Mouse (Mus musculus) testis, postnatal 14 days (tissue): ENCODE measurements around the gene Hoxa7.

Source experiments
- DNase-seq: peaks from one replicate; pipeline ENCODE4 v3.0.0; 2021; ENCODE audit warnings: low spot score

The Hoxa7 gene

DNA sequence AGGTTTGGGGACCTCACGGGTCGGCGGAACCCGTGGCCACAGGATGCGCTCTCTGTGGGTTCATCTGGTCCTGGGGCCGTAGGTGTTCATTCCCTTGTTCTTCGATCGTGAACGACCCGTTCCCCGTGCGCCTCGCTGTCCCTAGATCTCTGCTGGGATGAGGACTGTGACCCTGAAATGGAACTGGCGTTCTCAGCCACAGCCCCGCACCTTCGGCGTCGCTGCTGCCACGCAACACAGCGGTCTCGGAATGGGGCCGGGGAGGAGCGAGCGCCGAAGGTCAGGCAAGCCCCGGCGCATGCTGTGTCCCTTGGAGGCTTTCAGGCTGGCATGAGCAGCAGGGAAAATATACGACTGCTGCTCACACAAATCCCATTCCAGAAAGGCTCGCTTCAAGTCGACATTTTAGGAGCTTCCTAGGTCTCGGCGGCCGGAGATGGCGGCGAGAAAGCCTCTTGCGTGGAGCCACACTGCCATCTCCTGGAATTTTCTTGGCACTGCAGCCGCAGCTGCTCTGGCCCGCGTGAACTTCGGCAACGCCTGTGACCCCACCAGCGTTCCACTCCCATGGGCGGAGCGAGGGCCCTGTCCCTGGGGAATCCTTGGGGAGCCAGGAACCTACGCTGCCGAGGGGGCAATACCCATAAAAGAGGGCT lies at the start of gene Hoxa7:
Hoxa7 (minus strand) TSS at position 518 of the 656 bp plus-strand sequence.
- DNase-seq, result peak; percentile 82

DNA sequence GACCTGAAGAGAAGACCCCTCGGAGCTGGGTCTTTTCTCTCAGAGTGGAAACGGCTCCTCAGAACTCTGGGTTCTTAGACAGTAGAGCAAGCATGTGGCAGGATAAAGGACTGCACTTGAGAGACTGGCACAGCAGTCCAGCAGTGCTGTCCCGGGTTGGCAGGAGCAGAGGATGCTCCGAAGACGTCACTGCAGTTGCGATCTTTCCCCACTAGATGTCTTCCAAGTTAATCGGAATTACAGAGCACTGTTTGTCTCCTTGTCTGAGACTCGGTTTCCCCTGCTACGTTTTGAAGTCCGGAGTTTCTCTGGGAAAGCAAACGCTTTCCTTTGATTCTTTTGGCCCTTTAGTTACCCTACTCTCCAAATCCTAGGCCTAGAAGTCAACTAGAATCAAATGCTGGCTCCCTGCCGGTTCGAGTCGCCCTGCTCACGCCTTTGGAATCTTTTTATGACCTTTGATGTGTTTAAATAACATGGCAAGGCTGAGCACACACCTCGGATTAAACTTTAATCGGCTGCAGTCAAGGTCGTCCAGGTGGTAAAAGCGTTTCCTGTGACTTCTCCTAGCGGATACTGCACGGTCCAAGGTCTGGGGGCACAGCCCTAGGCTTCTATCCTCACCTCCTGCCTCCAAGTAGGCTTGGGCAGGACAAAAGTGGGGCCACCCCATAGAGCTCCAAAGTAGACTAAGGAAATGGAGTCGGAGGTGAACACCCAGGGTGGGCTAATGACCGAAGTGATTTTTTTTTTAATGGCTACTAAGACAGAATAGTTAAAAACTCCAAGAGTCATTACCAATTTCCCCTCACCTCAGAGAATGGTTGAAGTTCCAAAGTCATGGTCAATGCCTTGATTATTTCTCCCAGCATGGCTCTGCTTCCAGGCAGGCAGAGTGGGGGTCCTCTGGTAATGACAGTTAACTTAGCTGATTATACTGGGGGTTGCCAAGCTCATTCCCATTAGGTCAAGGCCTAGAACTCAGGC lies 49.1 kb upstream of the Hoxa7 start:
- no peak for DNase-seq

DNA sequence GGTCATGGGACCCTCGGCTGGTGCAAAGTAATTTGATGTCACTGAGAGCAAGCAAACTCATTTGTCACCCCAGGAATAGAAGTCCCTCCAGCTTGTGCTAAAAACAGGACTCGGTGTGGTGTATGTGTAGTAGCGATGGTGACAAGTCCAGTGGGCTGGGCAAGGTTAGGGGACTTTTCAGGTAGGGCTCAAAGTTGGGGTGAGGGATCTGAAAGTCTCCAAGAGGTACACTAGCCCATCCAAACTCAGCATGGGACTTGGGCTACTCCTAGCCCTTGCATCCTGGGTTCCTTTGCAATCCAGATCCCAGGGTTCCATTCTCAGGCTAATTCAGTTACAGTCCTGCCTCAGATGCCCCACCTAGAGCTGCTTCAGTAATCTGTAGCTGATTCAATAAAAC lies 47.1 kb upstream of the Hoxa7 start:
- DNase-seq, result no peak

DNA sequence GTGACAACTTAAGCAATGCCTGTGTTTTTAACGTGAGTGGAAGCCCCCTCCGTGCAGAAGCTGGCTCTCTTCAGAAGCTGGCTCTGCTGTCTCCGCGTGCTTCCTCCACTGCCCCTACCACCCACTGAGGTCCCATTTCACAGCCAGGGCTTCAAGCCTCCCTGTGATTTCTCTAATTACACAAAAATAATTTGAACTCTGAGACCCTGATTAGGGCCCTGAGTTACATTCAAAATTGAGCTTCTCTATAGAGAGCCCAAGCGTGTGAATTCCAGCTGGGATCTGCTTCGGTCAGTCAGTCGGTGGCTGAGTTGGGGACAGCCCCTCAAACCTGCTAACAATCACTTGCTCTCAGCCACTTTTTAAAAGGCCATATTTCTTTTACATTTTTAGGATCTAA lies 46.7 kb upstream of the Hoxa7 start:
- no peak for DNase-seq

DNA sequence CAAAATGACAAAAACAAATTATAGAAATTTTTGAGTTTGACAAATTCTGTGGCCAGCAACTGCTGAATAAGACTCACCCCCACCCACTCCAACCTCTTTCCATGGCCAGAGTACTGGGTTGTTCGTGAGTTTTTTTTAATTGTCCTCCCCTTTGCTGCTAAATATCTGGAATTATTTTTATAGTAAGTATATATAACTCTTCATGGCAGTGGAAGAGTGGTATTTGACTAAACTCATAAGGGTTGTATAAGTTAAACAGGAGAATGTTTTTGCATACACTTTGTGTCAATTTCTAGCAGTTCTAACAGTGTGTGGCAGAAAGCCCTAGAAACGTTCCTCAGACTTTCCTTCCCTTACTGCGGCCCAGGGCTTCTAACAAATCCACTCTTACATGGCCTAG lies 46.0 kb upstream of the Hoxa7 start:
- no peak for DNase-seq

DNA sequence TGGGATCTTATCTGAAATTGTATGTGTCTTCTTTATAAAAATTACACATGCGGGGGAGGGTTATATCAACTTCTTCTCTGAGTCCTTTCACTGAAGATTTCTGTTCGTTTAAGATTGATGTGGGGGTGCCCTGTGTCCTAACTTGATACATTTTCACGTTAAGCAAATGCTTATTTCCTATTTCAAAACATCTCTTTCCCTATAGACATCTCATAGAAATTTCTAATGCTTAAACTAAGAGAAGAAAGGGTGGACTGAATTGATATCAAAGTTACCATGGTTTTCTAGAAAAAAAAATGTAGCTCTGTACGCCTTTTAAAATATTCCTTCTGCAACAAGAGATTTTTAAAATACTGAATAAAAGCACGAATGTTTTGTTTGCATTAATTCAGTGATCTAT lies 45.6 kb upstream of the Hoxa7 start:
- no peak for DNase-seq

DNA sequence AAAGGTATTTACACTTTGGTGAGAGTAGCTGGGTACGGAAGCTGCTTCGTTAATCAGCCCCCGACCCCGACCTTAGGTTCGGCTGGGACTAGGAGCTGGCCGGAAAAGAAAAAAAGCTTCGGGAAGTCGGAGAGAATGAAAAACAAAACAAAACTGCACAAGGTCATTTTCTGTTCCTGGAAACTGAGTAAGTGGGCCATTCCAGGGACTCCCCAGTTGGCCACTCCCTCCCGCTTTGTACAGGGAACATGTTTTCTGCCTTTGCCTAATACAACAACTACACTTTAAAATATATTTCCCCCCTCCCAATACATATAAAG lies 45.0 kb upstream of the Hoxa7 start:
- DNase-seq, result no peak

DNA sequence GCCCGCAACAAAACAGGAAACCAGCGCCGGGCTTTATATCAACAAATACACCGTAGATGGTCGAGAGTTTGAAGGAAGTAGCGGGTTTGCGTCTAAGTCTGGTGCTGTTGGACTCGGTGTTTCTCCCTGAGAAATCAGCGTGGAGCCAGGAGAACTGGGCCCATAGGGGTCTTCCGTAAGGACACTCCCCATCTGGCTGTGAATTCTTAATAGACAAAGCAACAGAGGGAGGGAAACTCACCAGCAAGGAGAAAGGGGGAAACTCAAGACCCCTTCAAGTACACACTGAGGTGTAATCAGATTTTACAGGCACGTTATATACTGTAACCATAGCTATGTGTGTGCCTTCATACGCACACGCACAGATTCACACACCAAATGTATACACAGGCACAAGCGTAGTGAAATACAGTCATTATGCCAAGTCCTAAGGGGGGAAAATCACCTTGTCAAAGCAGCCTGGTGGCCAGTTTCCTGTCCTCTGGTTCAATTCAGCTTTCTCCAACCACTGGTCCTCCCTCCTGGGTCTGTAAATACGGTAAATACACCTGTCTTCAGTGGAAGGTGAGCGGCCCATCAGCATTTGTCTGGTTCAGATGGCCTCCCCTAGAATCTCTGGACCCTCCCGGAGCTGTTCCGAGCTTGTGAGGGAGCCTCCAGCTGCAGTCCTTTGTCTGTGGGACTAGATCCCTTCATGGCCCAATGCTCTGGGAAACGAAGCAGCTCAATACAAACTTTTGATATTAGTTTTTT lies 44.4 kb upstream of the Hoxa7 start:
- DNase-seq, result no peak

DNA sequence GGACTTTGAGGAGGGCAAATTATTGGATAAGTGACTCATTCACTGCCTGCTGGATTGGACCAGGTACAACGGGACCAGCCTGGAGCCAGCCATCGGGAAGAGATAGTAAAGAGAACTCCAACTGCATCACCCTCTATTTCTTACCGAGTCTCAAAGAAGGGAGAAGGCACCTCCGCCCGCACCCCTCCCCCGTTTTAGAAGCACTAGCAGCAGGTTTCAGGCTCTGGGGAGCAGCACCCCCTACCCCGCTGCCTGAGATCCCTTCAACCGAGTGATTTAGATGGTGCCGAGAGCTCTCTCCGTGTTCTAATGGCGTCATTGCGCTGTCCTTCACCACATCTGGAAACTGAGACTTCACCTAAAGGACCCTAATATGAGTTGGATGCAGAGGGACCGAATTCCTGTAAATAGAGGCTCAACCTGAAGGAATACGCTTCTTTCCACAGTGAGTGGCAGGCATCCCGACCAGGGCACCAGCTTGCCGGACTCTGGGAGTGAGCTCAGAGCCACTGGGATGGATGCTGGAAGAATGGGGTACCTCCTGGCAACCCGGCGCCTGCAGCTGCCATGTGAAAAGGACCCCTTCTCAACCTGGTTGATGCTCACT lies 43.8 kb upstream of the Hoxa7 start:
- DNase-seq, result no peak

DNA sequence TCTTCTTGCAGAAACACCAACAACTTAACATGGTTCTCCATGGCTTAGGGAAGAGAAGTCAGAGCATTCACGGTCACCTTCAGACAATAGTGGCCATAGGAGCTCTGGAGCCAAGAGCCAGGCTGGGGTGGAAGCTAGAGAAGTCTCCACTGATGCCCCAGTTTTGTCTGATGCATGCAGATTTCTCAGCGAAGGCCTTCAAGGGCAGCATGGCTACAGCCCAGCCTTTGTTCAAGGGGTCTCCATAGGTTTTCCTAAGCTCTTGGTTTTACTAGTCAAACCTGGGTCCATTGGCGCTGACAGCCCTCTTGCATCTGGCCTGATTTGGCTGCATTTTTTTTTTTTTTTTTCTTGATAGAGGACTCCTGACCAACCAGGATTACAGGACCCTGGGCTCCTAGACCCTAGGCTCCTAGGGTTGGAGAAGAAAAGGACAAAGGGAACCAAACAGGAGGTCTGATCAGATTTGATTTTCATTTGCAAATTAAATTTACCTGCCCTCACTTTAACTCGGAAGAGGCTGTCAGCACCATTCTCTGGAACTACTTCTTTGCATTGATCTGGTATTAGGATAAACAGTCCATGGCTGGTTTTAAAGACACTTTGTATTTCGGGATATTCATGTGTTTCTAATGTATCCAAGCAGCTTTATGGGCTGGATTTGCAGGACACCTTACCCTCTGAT lies 42.6 kb upstream of the Hoxa7 start:
- DNase-seq, result no peak

DNA sequence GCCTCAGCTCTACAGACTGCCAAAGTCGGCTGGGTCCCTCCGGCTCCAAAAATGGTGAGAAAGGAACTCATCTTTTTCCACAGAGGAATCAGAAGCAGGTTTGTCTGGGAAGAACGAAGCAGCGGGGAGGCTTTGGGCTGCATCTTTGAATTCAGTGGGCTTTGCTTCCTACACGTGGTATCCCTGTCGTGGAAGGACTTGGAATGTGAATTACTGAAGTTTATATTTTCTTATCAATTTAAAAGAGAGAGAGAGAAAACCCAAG lies 41.6 kb upstream of the Hoxa7 start:
- DNase-seq, result no peak

DNA sequence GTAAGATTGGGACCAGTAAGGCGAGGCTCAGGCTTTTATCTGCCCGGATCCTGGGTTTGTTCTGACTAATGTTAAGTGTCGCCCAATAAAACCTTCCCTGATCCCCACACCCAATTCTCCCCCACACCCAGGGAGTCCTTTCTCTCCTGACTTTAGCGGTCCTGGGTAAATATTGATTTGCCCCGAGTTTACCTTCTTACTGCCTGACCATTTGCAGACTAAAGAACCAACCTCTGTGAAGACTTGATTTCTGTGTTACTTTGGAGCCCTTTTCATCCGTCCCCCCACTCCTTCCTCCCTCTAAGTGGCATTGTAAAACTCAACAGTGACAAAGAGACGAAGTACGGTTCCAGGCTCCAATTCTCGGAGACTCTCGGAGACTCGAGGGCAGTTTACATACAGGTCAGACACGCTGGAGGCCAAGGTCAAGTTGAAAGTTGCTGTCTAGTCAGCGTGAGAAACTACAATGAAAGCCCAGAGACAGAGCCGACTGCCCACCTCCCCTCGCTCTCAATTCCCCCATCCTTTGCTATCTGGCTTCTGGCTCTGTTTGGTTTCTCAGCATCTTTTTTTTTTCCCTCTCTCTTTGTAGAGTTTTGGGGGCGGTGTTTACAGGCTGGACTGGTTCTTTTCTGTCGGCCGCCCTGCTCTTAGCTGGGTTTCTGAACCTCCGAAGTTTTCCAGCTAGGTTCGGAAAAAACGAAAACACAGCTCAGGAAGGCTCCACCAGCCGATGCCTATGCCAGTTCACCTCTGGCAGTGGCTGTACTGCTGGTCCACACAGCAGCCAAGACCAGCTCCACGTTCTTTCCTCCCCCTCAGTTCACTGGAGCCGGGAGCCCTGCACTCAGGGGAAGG lies 41.0 kb upstream of the Hoxa7 start:
- no peak for DNase-seq

DNA sequence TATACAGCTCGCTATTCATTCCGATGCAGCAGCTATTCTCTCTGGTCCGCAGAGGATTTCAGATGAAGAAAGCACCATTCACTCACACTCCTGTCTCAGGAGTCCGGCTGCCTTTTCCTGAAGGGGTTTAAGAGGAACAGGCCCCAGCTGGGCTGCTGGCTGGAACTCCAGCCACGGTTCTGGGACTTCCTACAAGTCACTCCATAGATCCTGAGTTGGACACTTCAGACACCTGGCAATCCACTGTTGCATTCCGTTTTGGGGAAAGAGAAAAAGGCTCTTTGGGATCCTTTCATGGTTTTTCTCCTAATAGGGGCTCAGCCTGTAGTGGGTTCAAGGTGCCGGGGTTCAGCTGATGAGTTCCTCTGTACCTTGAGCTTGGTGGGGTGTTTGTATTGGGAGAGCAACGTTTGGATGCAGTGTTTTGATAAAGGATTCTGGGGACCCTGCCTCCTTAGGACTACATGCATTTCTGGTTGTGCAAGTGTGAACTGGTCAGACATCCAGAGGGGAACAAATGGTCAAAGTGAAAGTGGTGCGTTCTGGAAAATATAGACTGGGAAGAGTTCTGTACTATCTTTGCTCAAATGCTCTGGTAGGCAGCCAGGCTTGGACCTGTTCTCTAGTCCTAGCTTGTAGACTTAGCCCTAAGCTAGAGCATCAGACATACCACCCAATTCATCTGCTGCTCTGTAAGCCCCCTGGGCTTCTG lies 40.3 kb upstream of the Hoxa7 start:
- DNase-seq, result no peak

DNA sequence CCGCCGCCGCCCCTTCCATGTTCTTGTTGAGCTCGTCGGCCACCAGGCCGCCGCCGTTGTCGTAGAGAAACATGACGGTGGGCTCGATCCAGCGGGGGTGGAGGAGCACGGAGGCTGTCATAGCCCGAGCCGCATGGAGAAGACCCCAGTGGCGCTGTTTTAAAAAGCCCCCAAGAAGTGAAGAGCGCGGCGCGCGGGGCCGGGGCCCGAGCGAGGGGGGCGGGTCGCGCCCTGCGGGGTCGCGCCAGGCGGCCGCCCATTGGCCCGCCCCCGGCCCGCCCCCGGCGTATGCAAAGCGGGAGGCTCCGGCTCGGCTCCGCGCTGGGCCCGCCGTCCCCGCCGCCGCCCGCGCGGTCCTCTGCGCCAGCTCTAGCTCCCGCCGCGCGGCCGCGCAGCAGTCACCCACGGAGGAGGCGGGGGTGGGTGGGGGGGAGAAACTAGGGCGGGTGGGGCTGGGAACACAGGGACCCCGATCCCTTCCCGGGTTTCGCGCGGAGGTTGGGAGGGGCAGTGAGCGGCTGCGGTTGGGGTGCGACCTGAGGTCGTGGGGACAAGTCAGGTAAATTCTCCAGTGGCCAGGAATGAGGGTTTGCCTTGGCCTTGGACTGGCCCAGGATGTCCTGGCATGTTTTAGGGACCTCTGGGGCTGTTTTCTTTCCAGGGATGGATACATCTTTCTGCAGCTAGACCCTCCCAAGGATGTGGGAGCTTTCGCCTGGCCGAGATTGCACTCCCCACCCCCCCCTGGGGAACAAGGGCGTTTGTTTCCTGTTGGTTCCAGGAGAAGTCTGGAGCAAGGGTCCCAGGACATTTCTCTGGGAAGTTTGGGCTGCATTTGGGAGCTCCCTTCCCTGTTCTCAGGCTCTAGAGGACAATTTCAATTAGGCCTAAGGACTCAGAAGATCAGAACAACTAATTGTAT lies 39.3 kb upstream of the Hoxa7 start, which contains the start of gene Hoxa13:
Hoxa13 (minus strand) TSS at position 227 of the 922 bp plus-strand sequence.
- no peak for DNase-seq

DNA sequence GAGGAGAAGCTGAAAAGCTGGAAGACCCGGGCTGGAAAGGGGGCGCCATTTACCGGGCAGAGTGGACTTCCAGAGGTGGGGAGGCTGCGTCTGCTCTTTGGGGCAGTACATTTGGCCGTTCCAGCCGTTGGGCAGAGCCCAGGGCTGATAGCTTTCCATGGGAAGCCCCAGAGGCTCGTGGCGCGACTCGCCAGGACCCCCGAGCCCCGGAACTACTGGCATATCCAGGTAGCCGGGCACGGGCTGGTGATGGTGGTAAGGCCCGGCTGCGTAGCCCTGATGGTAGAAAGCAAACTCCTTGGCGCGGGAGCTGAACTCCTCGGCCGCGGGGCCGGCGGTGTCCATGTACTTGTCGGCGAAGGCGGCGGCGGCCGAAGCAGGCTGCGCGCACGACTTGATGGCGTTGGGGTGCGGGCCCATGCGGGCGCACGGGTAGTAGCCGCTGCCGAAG lies 38.2 kb upstream of the Hoxa7 start:
- no peak for DNase-seq

DNA sequence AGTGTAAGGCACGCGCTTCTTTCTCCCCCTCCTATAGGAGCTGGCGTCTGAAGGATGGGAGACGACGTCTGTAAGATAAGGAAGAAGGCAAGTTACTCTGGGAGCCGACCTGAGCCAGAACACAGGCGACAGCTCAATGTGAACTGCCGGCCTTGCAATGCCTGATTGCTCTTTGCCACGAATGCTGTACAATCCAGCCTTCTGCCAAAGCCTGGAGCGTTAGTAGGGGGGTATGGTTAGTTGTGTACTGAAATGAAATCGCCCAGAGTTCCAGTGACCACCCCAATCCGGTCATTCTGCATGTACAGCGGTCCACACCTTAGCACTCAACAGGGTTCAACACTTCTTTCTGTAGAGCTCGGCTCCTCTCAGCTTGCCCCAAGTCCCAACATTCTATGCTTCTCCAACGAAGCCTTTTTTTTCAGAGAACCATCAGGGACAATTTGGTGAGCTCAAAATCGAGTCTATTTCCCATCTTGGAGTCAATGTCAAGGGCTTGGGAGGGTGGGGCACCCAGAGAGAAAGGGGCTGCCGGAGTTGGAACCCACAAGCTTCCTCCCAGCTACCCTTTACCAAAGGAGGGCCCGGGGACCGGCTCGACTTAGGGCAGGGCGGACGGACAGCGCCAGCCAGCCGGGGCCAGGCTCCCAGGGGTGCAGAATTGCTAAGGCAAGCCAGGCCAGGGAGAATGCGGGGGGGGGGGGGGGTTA lies 37.6 kb upstream of the Hoxa7 start:
- no peak for DNase-seq

DNA sequence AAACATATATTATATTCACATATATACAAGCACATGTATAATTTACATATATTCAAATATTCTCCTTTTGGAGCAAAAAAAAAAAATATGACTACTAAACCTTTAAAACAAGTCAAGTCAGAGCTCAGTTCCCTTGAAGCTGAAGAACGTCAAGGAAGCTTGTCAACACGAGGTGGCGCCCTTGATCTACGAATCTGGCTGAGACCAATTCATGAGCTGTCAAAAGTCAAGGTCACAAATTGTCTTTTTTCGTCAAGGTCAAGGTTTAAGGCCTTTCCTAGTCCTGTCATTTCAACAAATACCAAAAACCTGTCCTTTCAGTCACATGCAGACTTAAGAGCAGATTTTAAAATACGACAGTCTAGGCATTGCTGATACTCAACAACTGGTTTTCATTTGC lies 35.3 kb upstream of the Hoxa7 start:
- no peak for DNase-seq
